Mouse (Mus musculus) CH12.LX (cell line): ENCODE results near the gene 1500009L16Rik.

ENCODE experiments used
- BHLHE40 ChIP-seq: IDR thresholded peaks from 2 replicates; pipeline ENCODE4 v1.6.1; 2011; ENCODE audit warnings: mild to moderate bottlenecking, low read depth, low read length, improper control_type of control experiment
- CHD2 ChIP-seq: IDR thresholded peaks from 2 replicates; pipeline ENCODE4 v1.6.1; 2011; ENCODE audit warnings: low read length, improper control_type of control experiment
- CTCF ChIP-seq, 2 experiments: IDR thresholded peaks in 1 of 2; conservative IDR thresholded peaks in 1 of 2; 2 replicates each; pipeline ENCODE4 v1.5.1; 2011 to 2012; ENCODE audit warnings: low read depth in 2 of 2, low read length in 2 of 2, improper control_type of control experiment in 1 of 2, inconsistent platforms in 1 of 2, mild to moderate bottlenecking in 1 of 2, moderate library complexity in 1 of 2
- EP300 ChIP-seq: IDR thresholded peaks from 2 replicates; pipeline ENCODE4 v1.6.1; 2011; ENCODE audit warnings: low read length, improper control_type of control experiment
- JUND ChIP-seq: conservative IDR thresholded peaks from 2 replicates; pipeline ENCODE4 v1.6.1; 2011; ENCODE audit warnings: low read depth, low read length, improper control_type of control experiment
- MAX ChIP-seq: IDR thresholded peaks from 2 replicates; pipeline ENCODE4 v1.6.1; 2011; ENCODE audit warnings: low read length, improper control_type of control experiment
- MEF2A ChIP-seq: IDR thresholded peaks from 2 replicates; pipeline ENCODE4 v1.6.1; 2014; ENCODE audit warnings: low read depth, mild to moderate bottlenecking, inconsistent platforms, low read length, improper control_type of control experiment, borderline replicate concordance
- MXI1 ChIP-seq: IDR thresholded peaks from 2 replicates; pipeline ENCODE4 v1.6.1; 2011; ENCODE audit warnings: mild to moderate bottlenecking, low read depth, low read length, improper control_type of control experiment
- MYC ChIP-seq: IDR thresholded peaks from 2 replicates; pipeline ENCODE4 v1.6.1; 2011; ENCODE audit warnings: low read depth, mild to moderate bottlenecking, improper control_type of control experiment, low read length
- POLR2A ChIP-seq: IDR thresholded peaks from 2 replicates; pipeline ENCODE4 v1.6.1; 2011; ENCODE audit warnings: low read depth, mild to moderate bottlenecking, improper control_type of control experiment, low read length
- POLR2AphosphoS2 ChIP-seq: IDR thresholded peaks from 2 replicates; pipeline ENCODE4 v1.6.1; 2011; ENCODE audit warnings: low read depth, low read length, improper control_type of control experiment
- TCF12 ChIP-seq: IDR thresholded peaks from 2 replicates; pipeline ENCODE4 v1.6.1; 2014; ENCODE audit warnings: low read depth, mild to moderate bottlenecking, inconsistent platforms, low read length, improper control_type of control experiment
- USF2 ChIP-seq: conservative IDR thresholded peaks from 2 replicates; pipeline ENCODE4 v1.6.1; 2011; ENCODE audit warnings: low read depth, low read length, improper control_type of control experiment
- ZC3H11A ChIP-seq: IDR thresholded peaks from 2 replicates; pipeline ENCODE4 v1.6.1; 2012; ENCODE audit warnings: low read depth, mild to moderate bottlenecking, inconsistent platforms, low read length, improper control_type of control experiment

GRCm38 (mm10) chr10:83688215-83688614 is 34.5 kb upstream of the 1500009L16Rik start:
- TF ChIP-seq EP300, result no peak
- TF ChIP-seq MEF2A, result no peak
- peak in 1 of 2 experiments; percentile 30; a peak in 2 of 4 replicates for TF ChIP-seq CTCF (conservative IDR thresholded peaks at IDR 0.05 in 1 of 2, IDR thresholded peaks at IDR 0.05 in 1 of 2; ENCODE audit: low read depth in 2 of 2, low read length in 2 of 2)
- TF ChIP-seq MYC, result no peak
- no peak for TF ChIP-seq JUND
- no peak for TF ChIP-seq MAX
- no peak for TF ChIP-seq TCF12
- TF ChIP-seq ZC3H11A, result no peak
- no peak for TF ChIP-seq POLR2A
- no peak for TF ChIP-seq POLR2AphosphoS2
- no peak for TF ChIP-seq CHD2
- no peak for TF ChIP-seq MXI1
- no peak for TF ChIP-seq BHLHE40
- TF ChIP-seq USF2, result no peak
